Mouse (Mus musculus) embryonic fibroblast, embryonic 13.5 days (primary cell): ENCODE results near the gene Epn1. TPM values are rescaled to one million over a fixed set of nuclear protein-coding genes. Genes with fewer than 3 reads are reported as not detected.
"Not testable (repeated sequence)": the region's sequence is repeated elsewhere in the genome, so short reads cannot be mapped to it uniquely, and the experiment has no call there.

Source experiments
- H3K27ac ChIP-seq: 2 replicates; pipeline ENCODE4 v1.5.1; 2012; ENCODE audit warnings: low read length, control low read depth, inconsistent platforms; ENCODE audit not compliant: insufficient read depth
- H3K4me1 ChIP-seq: 2 replicates; pipeline ENCODE4 v1.6.1; 2011; ENCODE audit warnings: low read length; ENCODE audit not compliant: control insufficient read depth, insufficient read depth
- H3K4me3 ChIP-seq: 2 replicates; pipeline ENCODE4 v1.5.1; 2011; ENCODE audit warnings: mild to moderate bottlenecking, control low read depth, low read length; ENCODE audit not compliant: insufficient read depth
- CTCF ChIP-seq: IDR thresholded peaks from 2 replicates; pipeline ENCODE4 v1.5.1; 2011; ENCODE audit warnings: mild to moderate bottlenecking, control low read depth, low read length, moderate library complexity, borderline replicate concordance; ENCODE audit not compliant: insufficient read depth
- POLR2A ChIP-seq: IDR thresholded peaks from 2 replicates; pipeline ENCODE4 v1.6.1; 2011; ENCODE audit warnings: low read depth, mild to moderate bottlenecking, control low read depth, low read length, moderate library complexity
- polyA plus RNA-seq: library from polyadenylated mRNA; stranded (reverse); fragments of >200 nt; gene quantifications from 2 replicates; pipeline ENCODE4 v1.2.4, GENCODE M21; 2011; ENCODE audit warnings: low read depth; ENCODE audit not compliant: missing spikeins, insufficient read length

Epn1 gene
- polyA plus RNA-seq, 1 experiment: 66.2 TPM

DNA sequence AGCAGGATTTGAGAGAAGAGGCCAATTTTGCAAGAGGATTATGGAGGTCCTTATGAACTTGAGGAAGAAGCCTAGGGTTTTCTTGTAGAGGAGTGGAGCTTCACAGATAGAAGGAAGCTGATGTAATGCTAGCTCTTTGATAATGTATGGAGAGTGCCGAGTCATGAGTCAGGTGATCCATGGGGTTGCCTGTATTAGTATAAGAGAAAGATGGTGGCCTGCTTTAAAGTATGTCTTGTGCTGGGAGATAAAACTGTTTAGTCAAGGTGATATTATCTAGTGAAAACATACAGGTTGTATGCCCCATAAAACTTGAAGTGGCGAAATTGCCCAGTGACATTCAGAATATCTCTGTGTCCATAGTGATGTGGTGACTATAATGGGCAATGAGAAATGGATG, 3.1 kb upstream of the Epn1 start:
- H3K4me1 ChIP-seq: peaks cover 5% of the 10 kb centered on the region; the same call in 1 of the 2 replicates
- TF ChIP-seq CTCF (no peak), POLR2A (no peak)
- H3K27ac ChIP-seq: peak overlapping the region; percentile 39
- no peak overlapping the region for H3K4me3 ChIP-seq

DNA sequence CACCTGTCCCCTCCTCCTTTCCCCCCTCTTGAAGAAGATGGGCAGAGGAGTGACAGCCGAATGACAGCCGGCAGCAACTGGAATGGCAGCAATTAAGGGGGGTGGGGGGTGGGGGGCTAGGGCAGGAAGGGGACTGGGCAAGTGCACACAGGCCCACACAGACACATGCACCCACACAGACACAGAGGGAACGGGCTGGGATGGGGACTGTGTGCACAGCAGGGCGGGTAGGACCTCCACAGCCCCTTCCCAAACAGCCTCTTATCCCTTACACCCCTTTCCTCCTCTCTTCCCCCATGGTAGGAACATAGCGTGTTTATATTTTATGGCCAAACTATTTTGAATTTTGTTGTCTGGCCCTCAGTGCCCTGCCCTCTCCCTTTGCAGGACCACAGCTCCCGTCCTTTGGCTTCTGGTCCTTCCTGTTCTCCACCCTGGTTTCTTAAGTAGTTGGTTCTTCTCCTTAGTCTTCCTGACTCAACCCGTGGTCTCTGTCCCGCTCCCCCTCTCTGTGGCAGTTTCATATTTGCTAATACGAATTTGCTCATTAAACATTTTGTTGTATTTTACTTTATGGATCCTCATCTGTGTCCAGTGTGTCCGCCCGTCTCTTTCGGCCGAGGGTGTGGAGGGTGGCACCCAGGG, 548 bp upstream of the Epn1 start:
- Histone ChIP-seq H3K27ac (peak overlapping the region; percentile 48), H3K4me3 (peak overlapping the region; percentile 5; the same call in 1 of the 2 replicates)
- H3K4me1 ChIP-seq: not testable (repeated sequence)

DNA sequence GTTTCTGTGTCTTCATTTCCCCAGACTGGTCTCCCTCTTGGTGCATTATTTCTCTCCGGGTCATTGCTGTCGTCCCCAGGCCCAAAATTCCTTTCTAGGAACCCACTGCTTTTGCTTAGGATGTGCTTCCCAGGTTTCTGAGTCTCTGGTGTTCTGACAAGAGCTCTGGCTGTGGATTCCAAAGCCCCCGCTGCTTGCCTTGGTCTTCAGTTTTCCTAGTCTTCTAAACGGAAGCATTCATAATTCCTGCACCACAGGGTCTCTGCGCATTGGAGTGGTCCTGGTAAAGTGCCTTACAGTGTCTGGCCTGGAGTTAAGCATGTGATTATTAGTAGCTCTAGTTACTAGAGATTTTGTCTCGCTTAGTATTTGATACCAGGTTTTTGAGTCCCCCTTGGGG, 780 bp downstream of the Epn1 start:
- Histone ChIP-seq H3K27ac (peak overlapping the region; percentile 67), H3K4me3 (peak overlapping the region; percentile 88), H3K4me1 (peaks cover 2% of the 10 kb centered on the region; the same call in 1 of the 2 replicates)
- TF ChIP-seq CTCF (no peak), POLR2A (no peak)

GRCm38 (mm10) chr7:5081241-5081640, 1.2 kb downstream of the Epn1 start:
- TF ChIP-seq POLR2A (no peak), CTCF (no peak)

GRCm38 (mm10) chr7:5081939-5082338, 1.9 kb downstream of the Epn1 start:
- Histone ChIP-seq H3K4me3 (peak overlapping the region; percentile 47; the same call in 1 of the 2 replicates), H3K27ac (no peak overlapping the region), H3K4me1 (peaks cover 2% of the 10 kb centered on the region; the same call in 1 of the 2 replicates)
- no peak for TF ChIP-seq POLR2A
- no peak for TF ChIP-seq CTCF

More at GRCm38 (mm10) chr7:5081241-5081640, 1.2 kb downstream of the Epn1 start:
- peaks cover 2% of the 10 kb centered on the region; the same call in 1 of the 2 replicates for H3K4me1 ChIP-seq
- peak overlapping the region; percentile 47 for H3K4me3 ChIP-seq
- H3K27ac ChIP-seq: no peak overlapping the region

- no peak overlapping the region for H3K4me3 ChIP-seq
- TF ChIP-seq POLR2A (no peak), CTCF (no peak)
- H3K4me1 ChIP-seq: peaks cover 2% of the 10 kb centered on the region; the same call in 1 of the 2 replicates
- no peak overlapping the region for H3K27ac ChIP-seq
Measured at GRCm38 (mm10) chr7:5083325-5084105, 3.5 kb downstream of the Epn1 start.

DNA sequence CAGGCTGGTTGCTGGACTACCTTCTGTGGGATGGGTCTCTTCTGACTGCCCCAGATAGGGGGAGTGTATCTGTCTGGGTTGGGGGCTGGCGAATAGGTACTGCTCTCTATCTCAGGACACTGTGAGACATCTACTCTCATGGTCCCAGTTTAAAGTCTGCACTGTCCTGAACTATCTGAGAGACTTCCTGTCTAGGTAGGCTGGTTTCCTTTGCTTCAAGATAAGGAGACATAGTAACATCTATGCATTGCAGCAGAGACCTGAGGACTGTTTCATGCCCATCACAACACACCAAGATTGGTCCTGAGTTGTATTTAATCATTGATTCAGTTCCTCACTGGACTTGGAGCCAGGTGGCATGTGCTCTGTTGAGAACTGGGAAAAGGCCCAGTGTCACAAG, 5.5 kb downstream of the Epn1 start:
- H3K27ac ChIP-seq: no peak overlapping the region
- no peak overlapping the region for H3K4me3 ChIP-seq
- peaks cover 2% of the 10 kb centered on the region; the same call in 1 of the 2 replicates for H3K4me1 ChIP-seq
- TF ChIP-seq CTCF: no peak
- no peak for TF ChIP-seq POLR2A

- peaks cover under 1% of the 10 kb centered on the region; the same call in 1 of the 2 replicates for H3K4me1 ChIP-seq
- no peak overlapping the region for H3K27ac ChIP-seq
- TF ChIP-seq POLR2A: no peak
- TF ChIP-seq CTCF: no peak
- no peak overlapping the region for H3K4me3 ChIP-seq
Measured at GRCm38 (mm10) chr7:5086921-5087440, 6.9 kb downstream of the Epn1 start.

- no peaks in the 10 kb centered on the region for H3K4me1 ChIP-seq
- no peak overlapping the region for H3K27ac ChIP-seq
- H3K4me3 ChIP-seq: no peak overlapping the region
- TF ChIP-seq POLR2A (no peak), CTCF (no peak)
Measured at GRCm38 (mm10) chr7:5087886-5088285, 7.9 kb downstream of the Epn1 start.

- H3K4me3 ChIP-seq: no peak overlapping the region
Measured at GRCm38 (mm10) chr7:5089853-5090252, 9.8 kb downstream of the Epn1 start.

More at GRCm38 (mm10) chr7:5089853-5090252, 9.8 kb downstream of the Epn1 start:
- no peaks in the 10 kb centered on the region for H3K4me1 ChIP-seq
- TF ChIP-seq POLR2A: no peak
- TF ChIP-seq CTCF: no peak
- no peak overlapping the region for H3K27ac ChIP-seq
